Mouse (Mus musculus): ENCODE results near the gene Tifab.

Gene Tifab

GRCm38 (mm10) chr13:56135231-56136052 is 43.2 kb downstream of the Tifab start:
- DNase-seq: peak; percentile 91

GRCm38 (mm10) chr13:56134631-56135181 is 44.0 kb downstream of the Tifab start:
- peak; percentile 71 for DNase-seq

- DNase-seq: no peak
Observed at GRCm38 (mm10) chr13:56134031-56134430, 44.7 kb downstream of the Tifab start.

- DNase-seq: no peak
Observed at GRCm38 (mm10) chr13:56132941-56133340, 45.7 kb downstream of the Tifab start.

- peak; percentile 64 for DNase-seq
Observed at GRCm38 (mm10) chr13:56132326-56132936, 46.3 kb downstream of the Tifab start.

GRCm38 (mm10) chr13:56130544-56130943 is 48.1 kb downstream of the Tifab start:
- DNase-seq: peak; percentile 50

GRCm38 (mm10) chr13:56129578-56129977 is 49.1 kb downstream of the Tifab start:
- no peak for DNase-seq

GRCm38 (mm10) chr13:56129014-56129413 is 49.7 kb downstream of the Tifab start:
- DNase-seq: no peak

- no peak for DNase-seq
Observed at GRCm38 (mm10) chr13:56125632-56126031, 53.1 kb downstream of the Tifab start.

Data from thymus, postnatal 4 days (tissue).